Mouse (Mus musculus): Measurements from ENCODE around the gene Myo15b.

The Myo15b gene

GRCm38 (mm10) chr11:115858354-115858753 lies at the start of gene Myo15b:
Gene Myo15b (plus strand): TSS chr11:115858406.
- in situ Hi-C loops (cut with MboI, MseI) = no loop called here

GRCm38 (mm10) chr11:115808696-115809310 lies 49.4 kb upstream of the Myo15b start:
- in situ Hi-C loops (cut with MboI, MseI) = no loop called here

GRCm38 (mm10) chr11:115809311-115809781 lies 48.9 kb upstream of the Myo15b start:
- in situ Hi-C loops (cut with MboI, MseI) = no loop called here

- in situ Hi-C loops (cut with MboI, MseI) = loop anchor here (5.0 kb wide), 2 partner anchors 83 to 188 kb away; no protein-coding TSS in a partner anchor
Measured at GRCm38 (mm10) chr11:115810377-115810776, 47.8 kb upstream of the Myo15b start.

GRCm38 (mm10) chr11:115811381-115812093 lies 46.7 kb upstream of the Myo15b start:
- in situ Hi-C loops (cut with MboI, MseI) = loop anchor here (5.0 kb wide), 2 partner anchors 84 to 189 kb away; no protein-coding TSS in a partner anchor

- in situ Hi-C loops (cut with MboI, MseI) = loop anchor here (5.0 kb wide), 2 partner anchors 85 to 190 kb away; no protein-coding TSS in a partner anchor
Measured at GRCm38 (mm10) chr11:115812095-115812494, 46.1 kb upstream of the Myo15b start.

GRCm38 (mm10) chr11:115812533-115813420 lies 45.4 kb upstream of the Myo15b start:
- in situ Hi-C loops (cut with MboI, MseI) = loop anchor here (5.0 kb wide), 2 partner anchors 85 to 190 kb away; no protein-coding TSS in a partner anchor

- in situ Hi-C loops (cut with MboI, MseI) = loop anchor here (5.0 kb wide), 2 partner anchors 86 to 191 kb away; no protein-coding TSS in a partner anchor
Measured at GRCm38 (mm10) chr11:115813507-115814296, 44.5 kb upstream of the Myo15b start, which contains the start of gene Caskin2. Gene Caskin2 (minus strand): TSS chr11:115813639.

GRCm38 (mm10) chr11:115814605-115815450 lies 43.4 kb upstream of the Myo15b start, which contains the start of gene Tsen54:
Gene Tsen54 (plus strand): TSS chr11:115814724.
- in situ Hi-C loops (cut with MboI, MseI) = loop anchor here (5.0 kb wide), 2 partner anchors 88 to 193 kb away; no protein-coding TSS in a partner anchor

GRCm38 (mm10) chr11:115817331-115817730 lies 40.9 kb upstream of the Myo15b start:
- in situ Hi-C loops (cut with MboI, MseI) = no loop called here

GRCm38 (mm10) chr11:115819915-115820623 lies 38.1 kb upstream of the Myo15b start:
- in situ Hi-C loops (cut with MboI, MseI) = no loop called here

GRCm38 (mm10) chr11:115821001-115821400 lies 37.2 kb upstream of the Myo15b start:
- in situ Hi-C loops (cut with MboI, MseI) = no loop called here

GRCm38 (mm10) chr11:115823774-115824740 lies 34.1 kb upstream of the Myo15b start, which contains the start of gene Llgl2:
Gene Llgl2 (plus strand): TSS chr11:115824049.
- in situ Hi-C loops (cut with MboI, MseI) = no loop called here

- in situ Hi-C loops (cut with MboI, MseI) = no loop called here
Measured at GRCm38 (mm10) chr11:115824813-115825212, 33.4 kb upstream of the Myo15b start.

GRCm38 (mm10) chr11:115826487-115826886 lies 31.7 kb upstream of the Myo15b start:
- in situ Hi-C loops (cut with MboI, MseI) = no loop called here

- in situ Hi-C loops (cut with MboI, MseI) = no loop called here
Measured at GRCm38 (mm10) chr11:115827624-115828023, 30.6 kb upstream of the Myo15b start.

- in situ Hi-C loops (cut with MboI, MseI) = no loop called here
Measured at GRCm38 (mm10) chr11:115829036-115829435, 29.2 kb upstream of the Myo15b start.
